Mouse (Mus musculus) myocyte (in vitro differentiated cells): ENCODE measurements at regions not wholly inside any gene's neighbourhood (a gene's known extent, or its start where the extent isn't known, plus 50 kb on each side); places are given as distances from the start of the nearest gene placed in this dataset.

Experiments used
- H3K27me3 ChIP-seq: one replicate; pipeline ENCODE4 v1.6.1; 2011; ENCODE audit not compliant: control insufficient read depth, insufficient read depth, insufficient read length
- H3K36me3 ChIP-seq: one replicate; pipeline ENCODE4 v1.6.1; 2011; ENCODE audit not compliant: control insufficient read depth, insufficient read depth
- H3K4me2 ChIP-seq: one replicate; pipeline ENCODE4 v1.6.1; 2011; ENCODE audit warnings: low read depth, control low read depth
- H3K4me3 ChIP-seq: one replicate; pipeline ENCODE4 v1.5.1; 2011; ENCODE audit warnings: mild to moderate bottlenecking, control low read depth, moderate library complexity
- H3K79me2 ChIP-seq: one replicate; pipeline ENCODE4 v1.6.1; 2011; ENCODE audit not compliant: control insufficient read depth, insufficient read depth
- H3ac ChIP-seq: one replicate; pipeline ENCODE4 v1.6.1; 2011; ENCODE audit not compliant: control insufficient read depth, insufficient read length
- CEBPB ChIP-seq: IDR thresholded peaks from 2 replicates; pipeline ENCODE4 v1.6.1; 2011; ENCODE audit warnings: mild to moderate bottlenecking, moderate library complexity; ENCODE audit not compliant: poor library complexity, insufficient read depth, severe bottlenecking
- E2F4 ChIP-seq: IDR thresholded peaks from one replicate; pipeline ENCODE4 v1.6.1; 2011; ENCODE audit warnings: mild to moderate bottlenecking, control low read depth, moderate library complexity; ENCODE audit not compliant: insufficient read depth
- MAX ChIP-seq: IDR thresholded peaks from one replicate; pipeline ENCODE4 v1.6.1; 2011; ENCODE audit warnings: low read depth, mild to moderate bottlenecking, control low read depth
- MYOD1 ChIP-seq, 3 experiments: IDR thresholded peaks; one replicate each; pipeline ENCODE4 v1.6.1; 2011; ENCODE audit warnings: control low read depth in 2 of 3, low read depth in 2 of 3, mild to moderate bottlenecking in 2 of 3, moderate library complexity in 1 of 3; ENCODE audit not compliant: insufficient read length in 2 of 3, control insufficient read depth in 1 of 3
- MYOG ChIP-seq, 3 experiments: IDR thresholded peaks; one replicate each; pipeline ENCODE4 v1.6.1; 2011; ENCODE audit warnings: control low read depth in 2 of 3, low read depth in 2 of 3, mild to moderate bottlenecking in 2 of 3; ENCODE audit not compliant: insufficient read length in 2 of 3, control insufficient read depth in 1 of 3, insufficient read depth in 1 of 3
- POLR2A ChIP-seq: IDR thresholded peaks from one replicate; pipeline ENCODE4 v1.6.1; 2011; ENCODE audit warnings: low read depth, mild to moderate bottlenecking, control low read depth, moderate library complexity; ENCODE audit not compliant: insufficient read length
- POLR2AphosphoS2 ChIP-seq: IDR thresholded peaks from one replicate; pipeline ENCODE4 v1.6.1; 2011; ENCODE audit warnings: low read depth, control low read depth; ENCODE audit not compliant: insufficient read length
- REST ChIP-seq: IDR thresholded peaks from one replicate; pipeline ENCODE4 v1.6.1; 2011; ENCODE audit warnings: mild to moderate bottlenecking, control low read depth, moderate library complexity; ENCODE audit not compliant: insufficient read depth, insufficient read length
- SRF ChIP-seq: IDR thresholded peaks from one replicate; pipeline ENCODE4 v1.6.1; 2011; ENCODE audit warnings: low read depth; ENCODE audit not compliant: control insufficient read depth, insufficient read length
- TCF12 ChIP-seq: IDR thresholded peaks from one replicate; pipeline ENCODE4 v1.6.1; 2011; ENCODE audit warnings: mild to moderate bottlenecking, control low read depth; ENCODE audit not compliant: poor library complexity, insufficient read depth, severe bottlenecking
- TCF3 ChIP-seq: IDR thresholded peaks from one replicate; pipeline ENCODE4 v1.6.1; 2011; ENCODE audit warnings: low read depth, control low read depth; ENCODE audit not compliant: insufficient read length
- USF1 ChIP-seq: IDR thresholded peaks from one replicate; pipeline ENCODE4 v1.6.1; 2011; ENCODE audit warnings: low read depth, mild to moderate bottlenecking, control low read depth, moderate library complexity

DNA sequence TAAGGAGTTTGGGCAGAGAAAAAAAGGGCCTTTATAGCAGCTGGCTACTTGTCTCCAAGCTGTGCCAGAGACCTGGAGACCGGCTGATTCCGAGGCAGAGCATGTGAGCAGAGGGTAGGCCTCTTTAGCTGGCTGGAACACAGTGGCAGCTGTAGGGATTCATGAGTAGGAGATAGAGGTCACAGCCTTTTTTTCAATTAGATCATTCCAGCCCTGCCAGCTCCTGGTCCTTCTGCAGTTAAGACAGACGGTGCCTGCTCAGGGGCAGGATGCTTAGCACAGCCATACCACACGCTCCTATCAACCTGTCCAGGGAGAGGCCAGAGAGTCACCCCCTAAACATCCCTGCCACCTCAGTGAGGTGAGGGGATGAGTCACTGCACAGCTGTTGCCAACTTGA lies 302.1 kb downstream of the Galc start:
- Histone ChIP-seq H3K27me3 (no peaks in the 10 kb centered on the region), H3K36me3 (no peaks in the 10 kb centered on the region), H3K79me2 (no peaks in the 10 kb centered on the region), H3ac (no peak overlapping the region), H3K4me2 (no peak overlapping the region), H3K4me3 (no peak overlapping the region)
- TF ChIP-seq TCF3 (no peak), USF1 (no peak), REST (no peak), SRF (no peak), MYOD1 (IDR thresholded peaks at IDR 0.05; ENCODE audit: control insufficient read depth in 1 of 3, insufficient read length in 2 of 3, low read depth in 2 of 3) (no peak), CEBPB (no peak), MAX (no peak), POLR2AphosphoS2 (no peak), TCF12 (no peak), POLR2A (no peak), MYOG (IDR thresholded peaks at IDR 0.05; ENCODE audit: control insufficient read depth in 1 of 3, insufficient read depth in 1 of 3, insufficient read length in 2 of 3, low read depth in 2 of 3) (no peak), E2F4 (no peak)

GRCm38 (mm10) chr12:97953336-97953735 lies 305.9 kb downstream of the Galc start:
- H3K4me3 ChIP-seq, result no peak overlapping the region
- TF ChIP-seq E2F4 (no peak), TCF12 (no peak), REST (no peak), POLR2A (no peak), MYOD1 (IDR thresholded peaks at IDR 0.05; ENCODE audit: control insufficient read depth in 1 of 3, insufficient read length in 2 of 3, low read depth in 2 of 3) (no peak), MAX (no peak), CEBPB (no peak), POLR2AphosphoS2 (no peak), MYOG (IDR thresholded peaks at IDR 0.05; ENCODE audit: control insufficient read depth in 1 of 3, insufficient read depth in 1 of 3, insufficient read length in 2 of 3, low read depth in 2 of 3) (no peak), TCF3 (no peak), SRF (no peak), USF1 (no peak)
- no peak overlapping the region for H3K4me2 ChIP-seq

DNA sequence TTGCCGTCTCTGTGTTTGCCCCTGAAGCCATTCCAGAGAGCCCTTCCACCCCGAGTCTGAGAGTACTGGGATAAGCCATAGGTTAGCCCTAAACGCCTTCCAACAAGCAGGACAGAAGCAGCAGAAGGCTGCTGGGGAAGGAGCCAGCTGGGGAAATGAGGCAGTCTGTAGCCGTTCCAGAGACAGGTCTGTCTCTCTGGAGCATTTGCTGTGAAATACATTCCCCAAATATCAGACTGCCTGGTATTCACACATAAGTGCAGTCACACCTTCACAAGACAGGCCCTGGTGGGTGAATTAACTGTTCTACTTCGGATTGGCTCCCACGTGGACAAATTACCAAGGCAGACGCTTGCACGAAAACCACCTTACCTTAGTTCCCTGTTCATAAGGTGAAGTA lies 307.1 kb downstream of the Galc start:
- no peaks in the 10 kb centered on the region for H3K79me2 ChIP-seq
- no peak overlapping the region for H3K4me2 ChIP-seq
- TF ChIP-seq MYOG (IDR thresholded peaks at IDR 0.05; ENCODE audit: control insufficient read depth in 1 of 3, insufficient read depth in 1 of 3, insufficient read length in 2 of 3, low read depth in 2 of 3), result no peak
- TF ChIP-seq USF1, result no peak
- no peak for TF ChIP-seq TCF3
- H3K27me3 ChIP-seq, result no peaks in the 10 kb centered on the region
- H3K36me3 ChIP-seq, result no peaks in the 10 kb centered on the region
- H3K4me3 ChIP-seq, result no peak overlapping the region
- H3ac ChIP-seq, result no peak overlapping the region

More at GRCm38 (mm10) chr12:97953336-97953735, 305.9 kb downstream of the Galc start:
- Histone ChIP-seq H3K36me3 (no peaks in the 10 kb centered on the region), H3K27me3 (no peaks in the 10 kb centered on the region), H3K79me2 (no peaks in the 10 kb centered on the region), H3ac (no peak overlapping the region)

GRCm38 (mm10) chr12:97950072-97950471 lies 309.2 kb downstream of the Galc start:
- no peak overlapping the region for H3K4me2 ChIP-seq
- H3K36me3 ChIP-seq, result no peaks in the 10 kb centered on the region
- H3K4me3 ChIP-seq, result no peak overlapping the region
- H3K79me2 ChIP-seq, result no peaks in the 10 kb centered on the region
- H3K27me3 ChIP-seq, result no peaks in the 10 kb centered on the region
- no peak for TF ChIP-seq POLR2A
- TF ChIP-seq MYOG (IDR thresholded peaks at IDR 0.05; ENCODE audit: control insufficient read depth in 1 of 3, insufficient read depth in 1 of 3, insufficient read length in 2 of 3, low read depth in 2 of 3), result no peak
- no peak for TF ChIP-seq REST
- TF ChIP-seq MAX, result no peak
- TF ChIP-seq POLR2AphosphoS2, result no peak
- TF ChIP-seq E2F4, result no peak
- TF ChIP-seq MYOD1 (IDR thresholded peaks at IDR 0.05; ENCODE audit: control insufficient read depth in 1 of 3, insufficient read length in 2 of 3, low read depth in 2 of 3), result no peak
- no peak for TF ChIP-seq SRF
- no peak for TF ChIP-seq TCF12
- TF ChIP-seq TCF3, result no peak
- TF ChIP-seq CEBPB, result no peak
- TF ChIP-seq USF1, result no peak
- H3ac ChIP-seq, result no peak overlapping the region

DNA sequence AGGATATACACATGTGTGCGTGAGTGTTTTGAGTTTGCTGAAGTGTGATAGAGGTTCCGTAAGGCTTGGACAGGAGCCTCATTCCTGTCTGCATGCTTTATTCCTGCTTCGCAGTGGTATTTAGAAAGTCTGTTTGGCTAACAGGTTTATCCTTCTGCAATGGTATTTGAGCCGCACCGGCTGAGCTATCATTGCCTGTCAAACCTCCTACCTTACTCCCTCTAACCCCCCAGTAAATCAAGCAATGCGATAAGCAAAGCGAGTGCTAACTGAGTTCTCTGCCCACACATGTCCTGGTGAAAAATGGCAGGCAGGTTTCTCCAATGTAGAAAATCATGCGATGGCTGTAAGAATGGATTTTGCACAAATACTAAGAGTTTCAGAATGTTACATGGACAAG lies 311.8 kb downstream of the Galc start:
- no peak overlapping the region for H3ac ChIP-seq
- no peak for TF ChIP-seq TCF12
- no peak for TF ChIP-seq REST
- TF ChIP-seq SRF, result no peak
- H3K27me3 ChIP-seq, result no peaks in the 10 kb centered on the region
- no peaks in the 10 kb centered on the region for H3K36me3 ChIP-seq
- no peaks in the 10 kb centered on the region for H3K79me2 ChIP-seq
- no peak overlapping the region for H3K4me3 ChIP-seq
- H3K4me2 ChIP-seq, result no peak overlapping the region
